Mouse (Mus musculus): Measurements from ENCODE around the gene Nufip2.

DNA sequence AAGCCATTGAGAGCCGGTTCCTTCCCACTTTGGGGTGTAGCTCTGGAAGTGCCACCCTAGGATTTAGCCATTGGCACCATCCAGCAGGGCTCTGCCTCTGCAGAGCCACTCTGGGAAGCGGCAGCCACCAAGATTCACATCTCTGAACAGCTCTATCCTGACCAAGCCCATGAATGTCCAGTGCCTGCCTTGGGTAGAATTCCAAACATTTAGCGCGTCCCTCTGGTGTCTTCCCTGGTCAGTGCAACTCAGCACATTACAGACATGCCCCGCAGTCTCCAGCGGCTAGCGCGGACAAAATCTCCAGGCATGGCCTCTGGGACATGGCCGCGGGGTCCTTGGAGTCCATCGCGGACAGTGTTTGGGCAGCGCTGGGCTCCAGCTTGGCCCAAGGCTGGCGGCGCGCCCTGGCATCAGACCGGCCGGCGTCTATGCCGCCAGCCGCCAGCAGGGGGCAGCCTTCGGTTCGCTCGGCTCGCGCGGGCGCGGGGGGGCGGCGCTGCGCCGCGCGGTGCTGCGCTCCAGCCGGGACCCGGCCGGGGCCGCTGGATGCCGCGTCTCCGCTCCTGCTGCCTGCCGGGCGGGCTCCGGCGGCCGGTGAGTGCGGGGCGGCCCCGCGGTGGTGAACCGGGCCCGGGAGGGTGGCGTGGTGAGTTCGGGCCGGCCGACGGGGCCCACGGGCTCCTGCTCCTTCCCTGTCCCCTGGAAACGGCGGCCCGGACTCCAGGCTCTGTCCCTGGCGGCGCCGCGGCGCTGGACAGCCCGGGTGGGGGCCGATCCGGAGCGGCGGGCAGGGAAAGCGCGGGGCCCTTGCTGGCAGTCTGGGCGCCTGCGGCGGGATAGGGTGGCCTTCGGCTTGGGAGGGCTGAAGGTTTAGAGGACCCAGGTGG, 77.1 kb downstream of the Nufip2 start, which contains the start of gene Myo18a:
- TF ChIP-seq POLR2A (IDR thresholded peaks at IDR 0.05; ENCODE audit: insufficient read depth, low read depth, low read length) (no peak), EP300 (IDR thresholded peaks at IDR 0.05; ENCODE audit: insufficient read depth, low read depth, low read length) (no peak)
